Comparison of ENCODE assay signal across 8 mouse cellular contexts in the genomic region with DNA sequence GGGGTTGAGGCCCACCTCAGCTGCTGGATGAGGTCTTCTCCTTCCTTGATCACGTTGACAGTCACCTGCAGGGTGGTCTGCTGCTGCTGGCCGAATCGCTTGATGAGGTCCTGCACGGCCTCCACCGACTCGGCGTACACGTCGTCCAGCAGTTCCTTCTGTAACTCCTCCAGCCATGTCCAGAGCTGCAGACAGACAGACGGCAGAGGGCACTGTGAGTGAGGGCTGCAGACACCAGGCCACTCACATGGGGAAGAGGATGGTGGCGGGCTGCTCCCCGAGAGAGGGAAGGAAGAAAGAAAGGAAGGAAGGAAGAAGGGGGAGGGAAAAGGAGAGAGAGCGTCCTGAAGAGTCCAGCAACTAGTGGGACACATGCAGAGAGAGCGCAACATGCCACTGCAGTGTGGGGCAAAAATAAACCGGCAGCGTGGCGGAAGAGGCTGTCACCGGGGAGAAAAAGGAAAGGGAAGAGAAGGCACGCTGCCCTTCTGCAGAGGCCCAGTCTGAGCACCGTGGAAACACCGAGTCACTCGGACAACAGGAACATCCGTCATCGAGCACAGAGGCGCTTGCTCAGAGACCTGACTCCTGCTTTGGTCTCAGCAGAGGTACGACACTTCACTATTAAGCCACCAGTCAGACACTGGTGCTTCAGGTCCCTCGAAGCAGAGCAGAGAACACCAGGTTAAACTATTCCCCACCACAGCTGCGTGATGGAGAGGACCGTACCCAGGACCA.
DNase-seq lines count a peak whose midpoint lies in the region; ATAC-seq and TF ChIP-seq lines count a peak whose summit lies in the region.

No protein-coding gene starts in this region.

- DNase-seq in layer of hippocampus, adult 2 months (ENCODE audit: low spot score in 2 of 2), result no peak
- DNase-seq in layer of hippocampus, adult 11-12 months (ENCODE audit: low spot score), result no peak
- no peak for DNase-seq in gastrocnemius, postnatal 36 days
- DNase-seq in layer of hippocampus, postnatal 14 days (ENCODE audit: low spot score in 2 of 2), result no peak
- DNase-seq in midbrain, embryonic 14.5 days, result no peak

- peak; percentile 35 for TF ChIP-seq CTCF in layer of hippocampus, adult 2 months (conservative IDR thresholded peaks at IDR 0.05)

- H3K4me3 ChIP-seq in layer of hippocampus, adult 2 months, result no peak overlapping the region; the same call in 1 of the 2 replicates
- H3K4me3 ChIP-seq in erythroblast, embryonic 14.5 days (replicated peaks), result peak overlapping the region; percentile 53
- no peak overlapping the region for H3K4me3 ChIP-seq in kidney, embryonic 15.5 days (replicated peaks)
- H3K4me3 ChIP-seq in midbrain, embryonic 14.5 days (replicated peaks; ENCODE audit: low read depth, low read length), result no peak overlapping the region

- intact Hi-C loops in gastrocnemius, postnatal 36 days (cut with DNase I), result loop anchor here (10.0 kb wide), 1 partner anchor 191 kb away; no protein-coding TSS in a partner anchor

- no peaks in the 10 kb centered on the region for H3K27me3 ChIP-seq in erythroblast, embryonic 14.5 days (ENCODE audit: control insufficient read depth)
- no peaks in the 10 kb centered on the region for H3K27me3 ChIP-seq in kidney, embryonic 15.5 days
- H3K27me3 ChIP-seq in midbrain, embryonic 14.5 days (ENCODE audit: control insufficient read depth, insufficient read depth, low read length), result no peaks in the 10 kb centered on the region

- H3K4me1 ChIP-seq in erythroblast, embryonic 14.5 days (ENCODE audit: control insufficient read depth), result peaks cover 12% of the 10 kb centered on the region
- H3K4me1 ChIP-seq in kidney, embryonic 15.5 days, result no peaks in the 10 kb centered on the region
- H3K4me1 ChIP-seq in midbrain, embryonic 14.5 days (ENCODE audit: control insufficient read depth, insufficient read depth, low read length), result no peaks in the 10 kb centered on the region

- peaks cover 15% of the 10 kb centered on the region for H3K36me3 ChIP-seq in erythroblast, embryonic 14.5 days (ENCODE audit: control insufficient read depth)
- peaks cover 76% of the 10 kb centered on the region for H3K36me3 ChIP-seq in kidney, embryonic 15.5 days
- H3K36me3 ChIP-seq in midbrain, embryonic 14.5 days (ENCODE audit: control insufficient read depth, insufficient read depth, low read length), result peaks cover 58% of the 10 kb centered on the region

- ATAC-seq in kidney, embryonic 15.5 days (replicated peaks; ENCODE audit: low FRiP score), result peak; percentile 10; the same call in 1 of the 2 replicates
- peak; percentile 87 for ATAC-seq in megakaryocyte progenitor cell, adult 5-6 weeks (replicated peaks; ENCODE audit: poor library complexity)
- no peak for ATAC-seq in midbrain, embryonic 14.5 days (ENCODE audit: low FRiP score, low TSS enrichment)

- peak overlapping the region; percentile 24; the same call in 1 of the 2 replicates for H3K4me2 ChIP-seq in kidney, embryonic 15.5 days
- no peak overlapping the region for H3K4me2 ChIP-seq in midbrain, embryonic 14.5 days (ENCODE audit: low read length)

- WGBS in kidney, embryonic 15.5 days, result 72% methylated on average over 29 of the region's 29 CpGs
- WGBS in midbrain, embryonic 14.5 days, result 69% methylated on average over 29 of the region's 29 CpGs

- H3K9ac ChIP-seq in kidney, embryonic 15.5 days, result no peak overlapping the region
- no peak overlapping the region for H3K9ac ChIP-seq in midbrain, embryonic 14.5 days (replicated peaks; ENCODE audit: low read length)

- H3K27ac ChIP-seq in layer of hippocampus, adult 2 months, result peak overlapping the region; percentile 67
- H3K27ac ChIP-seq in kidney, embryonic 15.5 days, result peak overlapping the region; percentile 43; the same call in 1 of the 2 replicates
- H3K27ac ChIP-seq in midbrain, embryonic 14.5 days (replicated peaks; ENCODE audit: low read depth, low read length), result no peak overlapping the region

- no peaks in the 10 kb centered on the region for H3K9me3 ChIP-seq in erythroblast, embryonic 14.5 days (ENCODE audit: control insufficient read depth, low read length)
- no peaks in the 10 kb centered on the region for H3K9me3 ChIP-seq in kidney, embryonic 15.5 days (replicated peaks)
- H3K9me3 ChIP-seq in midbrain, embryonic 14.5 days (ENCODE audit: control insufficient read depth, low read length), result no peaks in the 10 kb centered on the region
